Mouse (Mus musculus) MEL (cell line): ENCODE data around the gene Fam227b.

Source experiments
- ETS1 ChIP-seq: IDR thresholded peaks from 2 replicates; pipeline ENCODE4 v1.6.1; 2012; ENCODE audit warnings: low read depth, mild to moderate bottlenecking, inconsistent platforms, low read length, improper control_type of control experiment, moderate library complexity
- GATA1 ChIP-seq: IDR thresholded peaks from 2 replicates; pipeline ENCODE4 v1.6.1; 2011; ENCODE audit warnings: low read depth, low read length, improper control_type of control experiment
- HCFC1 ChIP-seq: IDR thresholded peaks from 2 replicates; pipeline ENCODE4 v1.6.1; 2012; ENCODE audit warnings: low read depth, mild to moderate bottlenecking, inconsistent platforms, low read length, improper control_type of control experiment, moderate library complexity
- POLR2A ChIP-seq, 2 experiments: IDR thresholded peaks; 2 replicates each; pipeline ENCODE4 v1.6.1; 2011 to 2012; ENCODE audit warnings: low read length in 2 of 2, mild to moderate bottlenecking in 2 of 2, control low read depth in 1 of 2, improper control_type of control experiment in 1 of 2, low read depth in 1 of 2, moderate library complexity in 1 of 2; ENCODE audit not compliant: control insufficient read depth in 1 of 2, insufficient read depth in 1 of 2, poor library complexity in 1 of 2
- ZC3H11A ChIP-seq: IDR thresholded peaks from 2 replicates; pipeline ENCODE4 v1.6.1; 2012; ENCODE audit warnings: low read depth, mild to moderate bottlenecking, inconsistent platforms, low read length, improper control_type of control experiment

- TF ChIP-seq ETS1 = peak; percentile 20; the same call in 1 of the 2 replicates
- peak; percentile 32; the same call in 1 of the 2 replicates for TF ChIP-seq GATA1
- peak; percentile 87 to 95 for TF ChIP-seq POLR2A (IDR thresholded peaks at IDR 0.05; ENCODE audit: control insufficient read depth in 1 of 2, insufficient read depth in 1 of 2, low read depth in 1 of 2, low read length in 2 of 2, poor library complexity in 1 of 2)
- no peak for TF ChIP-seq ZC3H11A
- peak; percentile 87 for TF ChIP-seq HCFC1
Measured at GRCm38 (mm10) chr2:126151855-126152571, at the start of gene Fam227b, which contains the start of gene Dtwd1.
